Mouse (Mus musculus) lung, adult 2 months (tissue): ENCODE measurements at regions not wholly inside any gene's neighbourhood (a gene's known extent, or its start where the extent isn't known, plus 50 kb on each side); places are given as distances from the start of the nearest gene placed in this dataset.

Experiments used
- CTCF ChIP-seq: fragments of 200-500 bp; IDR thresholded peaks from 2 replicates; pipeline ENCODE4 v1.5.1; 2011; ENCODE audit warnings: mild to moderate bottlenecking, low read length, control low read depth; ENCODE audit not compliant: insufficient read depth
- POLR2A ChIP-seq: fragments of 200-500 bp; IDR thresholded peaks from 2 replicates; pipeline ENCODE4 v1.6.1; 2011; ENCODE audit warnings: low read depth, mild to moderate bottlenecking, control low read depth, low read length, borderline replicate concordance; ENCODE audit errors: extremely low read depth

DNA sequence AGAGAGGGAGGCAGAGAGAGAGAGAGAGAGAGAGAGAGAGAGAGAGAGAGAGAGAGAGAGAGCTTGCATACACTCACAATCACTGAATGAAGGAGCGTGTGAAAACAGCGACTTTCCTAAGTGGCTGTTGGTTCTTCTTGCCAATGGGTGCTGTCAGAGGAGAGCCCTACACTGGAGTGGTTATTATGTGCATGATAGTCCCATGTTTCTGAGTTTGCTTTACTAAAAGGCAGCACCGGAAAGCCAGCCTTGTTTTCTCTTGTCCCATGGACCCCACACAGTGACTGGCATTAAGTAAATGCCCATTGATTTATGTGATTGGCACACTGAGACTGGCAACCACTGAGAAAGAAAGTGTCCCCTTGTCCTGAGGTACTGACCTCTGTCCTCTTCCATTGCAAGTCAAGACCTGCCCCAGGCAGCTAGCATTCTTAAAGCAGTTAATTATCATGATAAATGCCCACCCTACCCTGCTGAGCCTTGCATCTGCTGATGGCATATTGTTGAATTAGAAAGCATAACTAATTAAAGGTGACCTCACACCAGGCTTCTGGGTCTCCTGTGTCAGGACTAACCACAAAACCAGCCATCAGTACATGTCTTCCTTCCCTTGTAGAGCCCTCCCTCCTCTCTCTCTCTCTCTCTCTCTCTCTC, 313.6 kb downstream of the Insc start:
- TF ChIP-seq POLR2A: no peak
- TF ChIP-seq CTCF: no peak
